Mouse (Mus musculus): ENCODE measurements around the gene Nexn. TPM values are rescaled to one million over a fixed set of nuclear protein-coding genes. Genes with fewer than 3 reads are reported as not detected.
"Not testable (repeated sequence)": the region's sequence is repeated elsewhere in the genome, so short reads cannot be mapped to it uniquely, and the experiment has no call there.

The Nexn gene
- polyA plus RNA-seq, 1 experiment: 6.5 TPM

GRCm38 (mm10) chr3:152264830-152265229, 1.3 kb downstream of the Nexn start:
- WGBS: 78% methylated on average over 12 of the region's 12 CpGs
- no peak for DNase-seq
- no peak overlapping the region for H3K4me3 ChIP-seq (replicated peaks; ENCODE audit: insufficient read depth, low read depth, low read length)
- no peaks in the 10 kb centered on the region for H3K4me1 ChIP-seq (ENCODE audit: control insufficient read depth, insufficient read depth, low read length)
- H3K27ac ChIP-seq (ENCODE audit: insufficient read depth, low read length): no peak overlapping the region
- TF ChIP-seq POLR2A (IDR thresholded peaks at IDR 0.05; ENCODE audit: borderline replicate concordance, insufficient read depth, low read length) (no peak), CTCF (IDR thresholded peaks at IDR 0.05; ENCODE audit: borderline replicate concordance, insufficient read depth, low read depth, low read length) (no peak)
- H3K27me3 ChIP-seq (ENCODE audit: control insufficient read depth, insufficient read depth, low read length): no peaks in the 10 kb centered on the region; the same call in 1 of the 2 replicates

- Histone ChIP-seq H3K27me3 (ENCODE audit: control insufficient read depth, insufficient read depth, low read length) (no peaks in the 10 kb centered on the region; the same call in 1 of the 2 replicates), H3K4me3 (replicated peaks; ENCODE audit: insufficient read depth, low read depth, low read length) (no peak overlapping the region), H3K4me1 (ENCODE audit: control insufficient read depth, insufficient read depth, low read length) (no peaks in the 10 kb centered on the region), H3K27ac (ENCODE audit: insufficient read depth, low read length) (no peak overlapping the region)
- no peak for TF ChIP-seq CTCF (IDR thresholded peaks at IDR 0.05; ENCODE audit: borderline replicate concordance, insufficient read depth, low read depth, low read length)
- WGBS: 95% methylated on average over 10 of the region's 10 CpGs
- DNase-seq: no peak
Observed at GRCm38 (mm10) chr3:152264374-152264773, 1.8 kb downstream of the Nexn start.

GRCm38 (mm10) chr3:152261948-152262347, 4.2 kb downstream of the Nexn start:
- H3K27me3 ChIP-seq (ENCODE audit: control insufficient read depth, insufficient read depth, low read length): no peaks in the 10 kb centered on the region; the same call in 1 of the 2 replicates
- DNase-seq: no peak
- H3K4me3 ChIP-seq (replicated peaks; ENCODE audit: insufficient read depth, low read depth, low read length): no peak overlapping the region
- H3K27ac ChIP-seq (ENCODE audit: insufficient read depth, low read length): no peak overlapping the region
- WGBS: 28% methylated on average over 8 of the region's 8 CpGs
- H3K4me1 ChIP-seq (ENCODE audit: control insufficient read depth, insufficient read depth, low read length): no peaks in the 10 kb centered on the region
- TF ChIP-seq CTCF (IDR thresholded peaks at IDR 0.05; ENCODE audit: borderline replicate concordance, insufficient read depth, low read depth, low read length) (no peak), POLR2A (IDR thresholded peaks at IDR 0.05; ENCODE audit: borderline replicate concordance, insufficient read depth, low read length) (no peak)

GRCm38 (mm10) chr3:152261436-152261835, 4.7 kb downstream of the Nexn start:
- Histone ChIP-seq H3K4me1 (ENCODE audit: control insufficient read depth, insufficient read depth, low read length) (no peaks in the 10 kb centered on the region), H3K27me3 (ENCODE audit: control insufficient read depth, insufficient read depth, low read length) (no peaks in the 10 kb centered on the region), H3K4me3 (replicated peaks; ENCODE audit: insufficient read depth, low read depth, low read length) (no peak overlapping the region), H3K27ac (ENCODE audit: insufficient read depth, low read length) (no peak overlapping the region)
- WGBS: 64% methylated on average over 8 of the region's 8 CpGs
- no peak for DNase-seq
- TF ChIP-seq POLR2A (IDR thresholded peaks at IDR 0.05; ENCODE audit: borderline replicate concordance, insufficient read depth, low read length) (no peak), CTCF (IDR thresholded peaks at IDR 0.05; ENCODE audit: borderline replicate concordance, insufficient read depth, low read depth, low read length) (no peak)

GRCm38 (mm10) chr3:152260362-152260761, 5.8 kb downstream of the Nexn start:
- Histone ChIP-seq H3K4me1 (ENCODE audit: control insufficient read depth, insufficient read depth, low read length) (no peaks in the 10 kb centered on the region), H3K27ac (ENCODE audit: insufficient read depth, low read length) (no peak overlapping the region), H3K4me3 (replicated peaks; ENCODE audit: insufficient read depth, low read depth, low read length) (no peak overlapping the region), H3K27me3 (ENCODE audit: control insufficient read depth, insufficient read depth, low read length) (no peaks in the 10 kb centered on the region)
- TF ChIP-seq POLR2A (IDR thresholded peaks at IDR 0.05; ENCODE audit: borderline replicate concordance, insufficient read depth, low read length) (no peak), CTCF (IDR thresholded peaks at IDR 0.05; ENCODE audit: borderline replicate concordance, insufficient read depth, low read depth, low read length) (no peak)
- no peak for DNase-seq
- 91% methylated on average over 1 of the region's 1 CpGs for WGBS

- DNase-seq: peak; percentile 47 to 67
- not testable (repeated sequence) for H3K27me3 ChIP-seq (ENCODE audit: control insufficient read depth, insufficient read depth, low read length); H3K27ac ChIP-seq (ENCODE audit: insufficient read depth, low read length); H3K4me3 ChIP-seq (replicated peaks; ENCODE audit: insufficient read depth, low read depth, low read length); H3K4me1 ChIP-seq (ENCODE audit: control insufficient read depth, insufficient read depth, low read length)
- WGBS: 30% methylated on average over 8 of the region's 9 CpGs
- peak; percentile 59; the same call in 1 of the 2 replicates for TF ChIP-seq CTCF (IDR thresholded peaks at IDR 0.05; ENCODE audit: borderline replicate concordance, insufficient read depth, low read depth, low read length)
Observed at GRCm38 (mm10) chr3:152259409-152259808, 6.7 kb downstream of the Nexn start.

GRCm38 (mm10) chr3:152257528-152257927, 8.6 kb downstream of the Nexn start:
- DNase-seq: no peak
- H3K27ac ChIP-seq (ENCODE audit: insufficient read depth, low read length): no peak overlapping the region
- 88% methylated on average over 3 of the region's 3 CpGs for WGBS
- H3K4me1 ChIP-seq (ENCODE audit: control insufficient read depth, insufficient read depth, low read length): no peaks in the 10 kb centered on the region
- H3K27me3 ChIP-seq (ENCODE audit: control insufficient read depth, insufficient read depth, low read length): no peaks in the 10 kb centered on the region
- TF ChIP-seq CTCF (IDR thresholded peaks at IDR 0.05; ENCODE audit: borderline replicate concordance, insufficient read depth, low read depth, low read length) (no peak), POLR2A (IDR thresholded peaks at IDR 0.05; ENCODE audit: borderline replicate concordance, insufficient read depth, low read length) (no peak)
- H3K4me3 ChIP-seq (replicated peaks; ENCODE audit: insufficient read depth, low read depth, low read length): no peak overlapping the region

GRCm38 (mm10) chr3:152250487-152250886, 15.7 kb downstream of the Nexn start:
- WGBS: 90% methylated on average over 1 of the region's 1 CpGs
- H3K4me3 ChIP-seq (replicated peaks; ENCODE audit: insufficient read depth, low read depth, low read length): no peak overlapping the region
- DNase-seq: no peak
- no peaks in the 10 kb centered on the region for H3K27me3 ChIP-seq (ENCODE audit: control insufficient read depth, insufficient read depth, low read length)
- TF ChIP-seq CTCF (IDR thresholded peaks at IDR 0.05; ENCODE audit: borderline replicate concordance, insufficient read depth, low read depth, low read length): no peak
- no peak for TF ChIP-seq POLR2A (IDR thresholded peaks at IDR 0.05; ENCODE audit: borderline replicate concordance, insufficient read depth, low read length)
- no peaks in the 10 kb centered on the region for H3K4me1 ChIP-seq (ENCODE audit: control insufficient read depth, insufficient read depth, low read length)
- H3K27ac ChIP-seq (ENCODE audit: insufficient read depth, low read length): no peak overlapping the region
